Mouse (Mus musculus) ES-E14 (cell line): ENCODE measurements around the gene Dydc1. TPM values are rescaled to one million over a fixed set of nuclear protein-coding genes. Genes with fewer than 3 reads are reported as not detected.

Experiments used
- DNase-seq: peaks from one replicate; pipeline ENCODE4 v3.0.0-alpha.2; 2013; ENCODE audit warnings: low read depth, low spot score
- H3K27ac ChIP-seq: 2 replicates; pipeline ENCODE4 v1.5.1; 2012; ENCODE audit warnings: low read depth, mild to moderate bottlenecking, low read length, moderate library complexity, mixed read lengths; ENCODE audit not compliant: poor library complexity, insufficient read depth, severe bottlenecking
- H3K36me3 ChIP-seq: 2 replicates; pipeline ENCODE4 v1.6.1; 2012; ENCODE audit warnings: mild to moderate bottlenecking, low read length, moderate library complexity, mixed read lengths; ENCODE audit not compliant: control insufficient read depth, poor library complexity, insufficient read depth, severe bottlenecking
- H3K4me1 ChIP-seq, 2 experiments: fragments of 150-350 bp in 1 of 2; sonication (generic) in 1 of 2; 2 replicates each; pipeline ENCODE4 v1.6.1; 2012; ENCODE audit warnings: low read length in 2 of 2, mild to moderate bottlenecking in 1 of 2, mixed read lengths in 1 of 2; ENCODE audit not compliant: control insufficient read depth in 2 of 2, insufficient read depth in 2 of 2, poor library complexity in 1 of 2
- H3K4me3 ChIP-seq, 2 experiments: fragments of 150-350 bp in 1 of 2; sonication (generic) in 1 of 2; 2 replicates each; pipeline ENCODE4 v1.5.1; 2012; ENCODE audit warnings: low read length in 2 of 2, low read depth in 1 of 2, mild to moderate bottlenecking in 1 of 2, mixed read lengths in 1 of 2; ENCODE audit not compliant: insufficient read depth in 1 of 2, poor library complexity in 1 of 2, severe bottlenecking in 1 of 2
- H3K9ac ChIP-seq: 2 replicates; pipeline ENCODE4 v1.6.1; 2012; ENCODE audit warnings: low read depth, mild to moderate bottlenecking, low read length, mixed read lengths; ENCODE audit not compliant: poor library complexity, insufficient read depth, severe bottlenecking
- H3K9me3 ChIP-seq: fragments of 150-350 bp; sonication (generic); 2 replicates; pipeline ENCODE4 v1.6.1; 2012; ENCODE audit warnings: low read depth, mild to moderate bottlenecking, low read length; ENCODE audit not compliant: control insufficient read depth, insufficient read depth
- CHD2 ChIP-seq: IDR thresholded peaks from 2 replicates; pipeline ENCODE4 v1.6.1; 2014; ENCODE audit warnings: mild to moderate bottlenecking, low read depth, low read length, inconsistent platforms
- HCFC1 ChIP-seq: IDR thresholded peaks from 2 replicates; pipeline ENCODE4 v1.6.1; 2012; ENCODE audit warnings: low read length, inconsistent platforms, borderline replicate concordance; ENCODE audit not compliant: insufficient read depth
- MAFK ChIP-seq: IDR thresholded peaks from 2 replicates; pipeline ENCODE4 v1.6.1; 2014; ENCODE audit warnings: mild to moderate bottlenecking, low read depth, low read length, inconsistent platforms; ENCODE audit not compliant: insufficient read depth
- ZC3H11A ChIP-seq: IDR thresholded peaks from 2 replicates; pipeline ENCODE4 v1.6.1; 2012; ENCODE audit warnings: low read depth, mild to moderate bottlenecking, inconsistent platforms, low read length, borderline replicate concordance
- ZNF384 ChIP-seq: IDR thresholded peaks from 2 replicates; pipeline ENCODE4 v1.6.1; 2012; ENCODE audit warnings: low read depth, low read length, inconsistent platforms
- in situ Hi-C, 2 experiments: fragments of 600-800 bp; cut with MboI; formaldehyde crosslinking; loops; one replicate each; pipeline ENCODE4 v1.15.1; 2025; ENCODE audit warnings: low sequenced_read_pairs in 2 of 2, inconsistent platforms in 1 of 2; ENCODE audit not compliant: unreplicated experiment in 2 of 2
- total RNA-seq: library from RNA; depleted of rRNA; stranded (reverse); fragments of 300-350 nt; gene quantifications from 2 replicates; pipeline ENCODE4 v1.2.3, GENCODE M21; 2012

The Dydc1 gene
- total RNA-seq, 1 experiment, result not detected

GRCm38 (mm10) chr14:41069108-41069507 is 3.6 kb upstream of the Dydc1 start, which contains the start of gene Dydc2:
Gene Dydc2, minus strand, starts transcription at chr14:41069208.
- Histone ChIP-seq H3K9me3 (no peaks in the 10 kb centered on the region), H3K4me3 (no peak within 1 kb of the TSS), H3K27ac (no peak within 1 kb of the TSS), H3K4me1 (peaks cover 0 to 2% of the 10 kb centered on the region in 2 experiments; a peak in 1 of 4 replicates), H3K36me3 (no peaks in the 10 kb centered on the region), H3K9ac (no peak within 1 kb of the TSS)
- in situ Hi-C loops, result no loop called here
- no peak for TF ChIP-seq ZC3H11A
- no peak for TF ChIP-seq CHD2
- TF ChIP-seq HCFC1, result no peak
- TF ChIP-seq MAFK, result no peak
- TF ChIP-seq ZNF384, result no peak
- no peak for DNase-seq

DNA sequence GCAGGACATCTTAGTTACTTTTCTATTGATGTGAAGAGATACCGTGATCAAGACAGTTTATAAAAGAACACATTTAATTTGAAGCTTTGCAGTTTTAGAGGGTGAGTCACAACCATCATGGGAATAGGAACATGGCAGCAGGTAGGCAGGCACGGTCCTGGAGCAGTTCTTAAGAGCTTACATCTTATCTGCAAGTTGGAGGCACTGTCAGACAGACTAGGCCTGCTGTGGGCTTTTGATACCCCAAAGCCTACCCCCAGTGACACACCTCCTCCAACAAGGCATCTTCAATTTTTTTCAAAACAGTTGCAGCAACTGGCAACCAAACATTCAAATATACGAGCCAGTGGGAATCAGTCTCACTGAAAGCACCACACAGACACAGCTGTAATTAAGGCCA is 2.4 kb upstream of the Dydc1 start:
- peaks cover 0 to 2% of the 10 kb centered on the region in 2 experiments; a peak in 1 of 4 replicates for H3K4me1 ChIP-seq
- no peaks in the 10 kb centered on the region for H3K36me3 ChIP-seq
- H3K9me3 ChIP-seq, result no peaks in the 10 kb centered on the region
- in situ Hi-C loops, result no loop called here
- H3K9ac ChIP-seq, result no peak overlapping the region
- DNase-seq, result no peak
- H3K27ac ChIP-seq, result no peak overlapping the region
- no peak overlapping the region for H3K4me3 ChIP-seq
- no peak for TF ChIP-seq ZC3H11A
- no peak for TF ChIP-seq ZNF384
- TF ChIP-seq HCFC1, result no peak
- TF ChIP-seq MAFK, result no peak

DNA sequence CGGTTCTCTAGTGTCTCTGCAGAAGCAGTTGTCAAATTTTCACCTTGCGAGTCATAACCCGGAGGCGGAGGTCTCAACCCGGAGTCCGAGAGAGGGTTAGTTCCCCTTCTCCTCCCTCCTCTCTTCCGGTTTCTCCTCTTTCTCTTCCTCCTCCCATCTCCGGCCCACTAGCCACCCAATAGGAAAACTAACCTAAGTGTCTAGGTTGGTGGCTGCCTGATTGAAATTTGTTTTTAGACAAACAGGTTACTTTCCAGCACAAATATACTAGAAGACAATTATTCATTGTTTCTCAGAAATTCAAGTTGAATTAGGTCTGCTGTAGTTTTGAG is 199 bp downstream of the Dydc1 start:
- in situ Hi-C loops, result no loop called here
- no peak for DNase-seq
- TF ChIP-seq HCFC1 (no peak), CHD2 (no peak), ZNF384 (no peak), MAFK (no peak), ZC3H11A (no peak)
- no peak overlapping the region for H3K27ac ChIP-seq
- H3K4me3 ChIP-seq, result peak overlapping the region; percentile 5 to 41; a peak in 2 of 4 replicates
- no peak overlapping the region for H3K9ac ChIP-seq
- no peaks in the 10 kb centered on the region for H3K36me3 ChIP-seq
- H3K9me3 ChIP-seq, result no peaks in the 10 kb centered on the region
- H3K4me1 ChIP-seq, result no peaks in the 10 kb centered on the region

DNA sequence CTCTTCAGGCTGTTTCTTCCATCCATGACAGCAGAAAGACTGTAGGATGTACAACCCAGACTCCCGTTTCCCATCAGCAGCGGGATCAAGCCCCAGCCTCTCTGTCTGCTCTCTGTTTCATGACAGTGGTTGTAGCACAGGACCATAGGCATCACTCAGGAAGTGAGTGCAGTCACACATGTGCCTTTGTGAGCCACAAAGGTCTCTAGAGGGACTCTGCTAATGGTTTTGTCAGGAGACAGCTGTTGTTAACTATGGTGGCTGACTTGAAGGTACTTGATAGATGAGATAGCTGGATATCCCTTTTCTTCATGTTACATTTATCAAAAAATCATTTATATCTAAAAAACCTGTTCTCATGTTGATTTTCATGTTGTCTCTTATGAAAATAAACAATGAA is 9.7 kb downstream of the Dydc1 start:
- no peak overlapping the region for H3K4me3 ChIP-seq
- H3K9ac ChIP-seq, result no peak overlapping the region
- no peak overlapping the region for H3K27ac ChIP-seq
- H3K9me3 ChIP-seq, result no peaks in the 10 kb centered on the region
- no peak for DNase-seq
- TF ChIP-seq ZC3H11A, result no peak
- TF ChIP-seq CHD2, result no peak
- TF ChIP-seq ZNF384, result no peak
- TF ChIP-seq MAFK, result no peak
- TF ChIP-seq HCFC1, result no peak
- H3K4me1 ChIP-seq, result no peaks in the 10 kb centered on the region
- H3K36me3 ChIP-seq, result no peaks in the 10 kb centered on the region
- in situ Hi-C loops, result no loop called here

DNA sequence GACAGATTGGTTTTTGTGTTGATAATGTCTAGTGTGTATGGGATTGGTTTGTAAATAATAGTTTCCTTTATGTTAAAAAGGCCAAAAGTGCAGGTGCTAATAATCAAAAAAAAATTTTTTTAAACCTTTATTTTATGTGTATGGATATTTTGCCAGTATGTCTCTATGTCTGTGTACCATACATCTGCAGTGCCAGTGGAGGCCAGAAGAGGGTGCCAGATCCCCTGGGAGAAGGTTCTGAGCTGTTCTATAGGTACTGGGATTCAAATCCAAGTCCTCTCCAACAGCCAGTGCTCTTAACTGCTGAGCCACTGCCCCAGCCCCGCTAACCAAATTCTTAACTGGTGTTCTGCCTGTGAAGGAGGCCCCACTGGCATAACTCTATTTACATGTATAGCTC is 14.8 kb downstream of the Dydc1 start:
- no peaks in the 10 kb centered on the region for H3K36me3 ChIP-seq
- H3K4me3 ChIP-seq, result no peak overlapping the region
- in situ Hi-C loops, result no loop called here
- H3K27ac ChIP-seq, result no peak overlapping the region
- no peaks in the 10 kb centered on the region for H3K9me3 ChIP-seq
- no peaks in the 10 kb centered on the region for H3K4me1 ChIP-seq
- peak; percentile 10; the same call in 1 of the 2 replicates for TF ChIP-seq ZC3H11A
- TF ChIP-seq ZNF384, result no peak
- TF ChIP-seq HCFC1, result no peak
- no peak for TF ChIP-seq MAFK
- no peak overlapping the region for H3K9ac ChIP-seq
- DNase-seq, result peak; percentile 59
